Mouse (Mus musculus) stomach, postnatal 0 days (tissue): ENCODE data around the gene St8sia4.

Source experiments
- CTCF ChIP-seq: IDR thresholded peaks from 2 replicates; pipeline ENCODE4 v1.5.1; 2016; ENCODE audit warnings: antibody characterized with exemption, low read depth, mild to moderate bottlenecking, moderate library complexity
- EP300 ChIP-seq: optimal IDR thresholded peaks from 2 replicates; pipeline ENCODE3; 2016; ENCODE audit warnings: antibody characterized with exemption

DNA sequence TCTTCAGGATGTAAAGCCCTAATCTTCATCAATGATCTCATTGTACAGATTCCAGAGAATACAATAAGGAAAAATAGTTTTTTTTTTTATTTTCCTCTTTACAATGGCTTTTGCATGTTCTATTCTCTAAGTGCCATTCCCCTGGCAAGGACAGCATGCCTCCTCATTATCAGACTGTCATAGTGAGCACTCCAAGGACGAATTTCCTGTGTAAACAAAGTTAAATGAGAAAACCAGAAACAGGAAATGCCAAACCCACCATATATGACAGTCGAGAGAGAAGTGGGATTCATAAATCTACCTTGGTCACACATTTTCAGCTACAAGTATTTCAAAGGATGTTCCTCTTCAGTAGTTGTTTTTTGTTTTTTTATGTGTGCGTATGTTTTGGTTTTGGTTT, 49.2 kb downstream of the St8sia4 start:
- no peak for TF ChIP-seq CTCF
- TF ChIP-seq EP300: no peak
